Mouse (Mus musculus) c-Kit-positive CD71-positive TER-119-positive erythroid progenitor cells, embryonic 14.5 days (primary cell): ENCODE data around the gene Kmt2e.

ENCODE experiments used
- DNase-seq: peaks from one replicate; pipeline ENCODE4 v3.0.0-alpha.2; 2013; ENCODE audit warnings: low spot score

Gene Kmt2e

GRCm38 (mm10) chr5:23433720-23434597 lies at the start of gene Kmt2e:
Kmt2e (plus strand) TSS chr5:23434441.
- DNase-seq: peak; percentile 79

- DNase-seq: no peak
These were observed 49.1 kb upstream of the Kmt2e start for GRCm38 (mm10) chr5:23385136-23385535.

- no peak for DNase-seq
These were observed 48.5 kb upstream of the Kmt2e start for GRCm38 (mm10) chr5:23385763-23386217.

GRCm38 (mm10) chr5:23386562-23387312 lies 47.5 kb upstream of the Kmt2e start:
- peak; percentile 61 for DNase-seq

GRCm38 (mm10) chr5:23387313-23387666 lies 47.0 kb upstream of the Kmt2e start:
- DNase-seq: no peak

GRCm38 (mm10) chr5:23388091-23388490 lies 46.1 kb upstream of the Kmt2e start:
- no peak for DNase-seq

- no peak for DNase-seq
These were observed 44.5 kb upstream of the Kmt2e start for GRCm38 (mm10) chr5:23389601-23390305.

GRCm38 (mm10) chr5:23391714-23392113 lies 42.5 kb upstream of the Kmt2e start:
- DNase-seq: no peak

GRCm38 (mm10) chr5:23393870-23394269 lies 40.4 kb upstream of the Kmt2e start:
- no peak for DNase-seq

- DNase-seq: no peak
These were observed 39.7 kb upstream of the Kmt2e start for GRCm38 (mm10) chr5:23394366-23395145.

- DNase-seq: no peak
These were observed 38.5 kb upstream of the Kmt2e start for GRCm38 (mm10) chr5:23395721-23396120.

GRCm38 (mm10) chr5:23396756-23397155 lies 37.5 kb upstream of the Kmt2e start:
- no peak for DNase-seq

- DNase-seq: no peak
These were observed 34.1 kb upstream of the Kmt2e start for GRCm38 (mm10) chr5:23400156-23400555.

GRCm38 (mm10) chr5:23400868-23401267 lies 33.4 kb upstream of the Kmt2e start:
- no peak for DNase-seq

GRCm38 (mm10) chr5:23401368-23401767 lies 32.9 kb upstream of the Kmt2e start:
- DNase-seq: no peak

- DNase-seq: no peak
These were observed 32.2 kb upstream of the Kmt2e start for GRCm38 (mm10) chr5:23401999-23402398.

GRCm38 (mm10) chr5:23403161-23403560 lies 31.1 kb upstream of the Kmt2e start:
- DNase-seq: no peak

GRCm38 (mm10) chr5:23405666-23406404 lies 28.4 kb upstream of the Kmt2e start:
- DNase-seq: no peak

- DNase-seq: no peak
These were observed 27.9 kb upstream of the Kmt2e start for GRCm38 (mm10) chr5:23406405-23406745.

GRCm38 (mm10) chr5:23408106-23408505 lies 26.1 kb upstream of the Kmt2e start:
- no peak for DNase-seq
